Mouse (Mus musculus) urinary bladder, postnatal 25 days (tissue): ENCODE measurements around the gene Rab44.
"Not testable (repeated sequence)": the region's sequence is repeated elsewhere in the genome, so short reads cannot be mapped to it uniquely, and the experiment has no call there.

ENCODE experiments used
- DNase-seq: peaks from one replicate; pipeline ENCODE4 v3.0.0; 2022; ENCODE audit warnings: low spot score

Gene Rab44

DNA sequence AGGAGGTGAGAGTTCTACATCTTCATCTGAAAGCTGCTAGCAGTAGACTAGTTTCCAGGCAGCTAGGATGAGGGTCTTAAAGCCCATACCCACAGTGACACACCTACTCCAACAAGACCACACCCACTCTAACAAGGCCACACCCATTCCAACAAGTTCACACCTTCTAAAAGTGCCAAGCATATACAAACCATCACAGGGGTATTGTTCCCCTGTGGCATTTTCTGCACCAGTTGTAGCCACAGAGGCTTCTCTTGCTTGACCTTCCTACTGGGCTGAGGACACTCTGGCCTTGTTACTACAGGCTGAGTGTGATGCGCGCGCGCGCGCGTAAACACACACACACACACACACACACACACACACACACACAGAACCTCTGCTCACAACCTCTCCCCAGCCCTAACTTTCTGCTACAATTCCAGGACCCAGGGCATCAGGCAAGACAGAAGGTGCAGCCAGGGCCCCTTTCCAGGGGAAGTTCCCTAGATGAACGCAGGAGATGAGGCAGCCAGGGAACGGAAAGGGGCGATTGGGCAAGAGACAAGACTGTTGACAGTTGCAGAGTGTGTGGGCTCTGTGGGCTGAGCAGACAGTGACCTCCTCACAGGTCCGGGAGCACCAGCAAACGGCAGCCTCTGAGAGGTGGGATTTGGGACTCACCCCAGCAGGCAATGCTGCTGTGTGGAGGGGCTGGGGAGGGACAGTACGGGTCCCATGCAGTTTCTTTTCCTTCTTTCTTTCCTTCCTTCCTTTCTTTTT, at the start of gene Rab44:
TSS of gene Rab44 (plus strand) at position 555 of the 762 bp plus-strand sequence.
- no peak for DNase-seq

DNA sequence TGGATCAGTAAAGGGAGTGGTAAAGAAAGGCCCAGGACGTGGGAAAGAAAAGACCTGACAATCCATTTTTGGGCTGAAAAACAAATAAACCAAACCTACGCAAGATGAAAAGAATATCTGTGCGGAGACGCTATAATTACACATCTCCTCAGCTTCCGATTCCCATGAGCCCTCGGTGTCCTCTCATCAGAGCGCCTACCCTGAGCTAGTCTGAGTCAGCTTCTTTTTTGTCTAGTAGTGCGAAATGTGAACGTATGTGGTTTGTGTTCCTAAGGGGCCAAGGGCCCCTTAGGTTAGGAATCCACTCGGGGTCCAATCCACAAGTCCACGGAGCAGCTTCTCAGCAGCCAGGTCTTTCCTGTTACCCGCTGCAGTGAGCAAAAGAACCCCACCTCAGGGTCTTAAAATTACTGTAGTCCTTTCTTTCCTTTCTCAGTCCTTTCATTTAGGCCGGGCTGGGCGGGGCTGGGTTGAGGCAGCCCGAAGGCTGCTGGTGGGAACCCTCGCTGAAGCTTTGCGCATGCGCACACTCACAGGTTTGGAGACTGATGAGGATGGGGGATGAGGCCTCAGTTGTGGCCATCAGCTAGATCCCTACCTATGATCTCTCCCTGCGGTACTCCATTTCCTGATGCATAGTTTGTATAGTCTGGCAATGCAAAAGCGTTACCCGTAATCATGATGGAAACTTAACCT, 48.6 kb upstream of the Rab44 start:
- no peak for DNase-seq

DNA sequence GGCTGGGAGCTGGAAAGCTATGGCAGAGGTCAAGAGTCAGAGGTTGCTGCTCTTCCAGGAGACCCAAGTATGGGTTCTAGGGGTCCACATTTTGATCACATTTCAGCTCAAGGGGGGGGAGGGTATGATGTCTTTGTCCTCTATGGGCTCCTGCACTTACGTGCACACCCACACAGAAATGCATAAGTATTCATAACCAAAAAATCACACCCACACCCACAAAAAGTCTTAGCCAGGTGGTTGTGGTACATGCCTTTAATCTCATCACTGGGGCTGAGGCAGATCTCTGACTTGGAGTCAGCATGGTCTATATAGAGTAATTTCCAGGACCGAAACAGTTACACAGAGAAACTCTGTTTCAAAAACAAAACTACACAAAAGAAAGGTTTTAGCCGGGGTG, 48.0 kb upstream of the Rab44 start:
- DNase-seq: no peak

DNA sequence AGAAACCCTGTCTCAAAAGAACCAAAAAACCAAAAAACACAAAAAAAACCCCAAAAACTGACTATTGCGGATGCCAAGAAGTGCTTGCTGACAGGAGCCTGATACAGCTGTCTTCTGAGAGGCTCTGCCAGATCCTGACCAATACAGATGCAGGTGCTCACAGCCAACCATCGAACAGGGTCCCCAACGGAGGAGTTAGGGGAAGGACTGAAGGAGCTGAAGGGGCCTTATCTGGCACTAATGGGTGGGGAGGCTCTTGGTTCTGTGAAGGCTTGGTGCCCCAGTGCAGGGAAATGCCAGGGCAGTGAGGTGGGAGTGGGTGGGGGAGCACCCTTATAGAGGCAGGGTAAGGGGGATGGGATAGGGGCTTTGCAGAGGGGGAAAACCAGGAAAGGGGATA, 46.5 kb upstream of the Rab44 start:
- DNase-seq: not testable (repeated sequence)

- no peak for DNase-seq
These were observed 46.1 kb upstream of the Rab44 start for GRCm38 (mm10) chr17:29067847-29068246.

GRCm38 (mm10) chr17:29069063-29069462, 44.9 kb upstream of the Rab44 start:
- no peak for DNase-seq

DNA sequence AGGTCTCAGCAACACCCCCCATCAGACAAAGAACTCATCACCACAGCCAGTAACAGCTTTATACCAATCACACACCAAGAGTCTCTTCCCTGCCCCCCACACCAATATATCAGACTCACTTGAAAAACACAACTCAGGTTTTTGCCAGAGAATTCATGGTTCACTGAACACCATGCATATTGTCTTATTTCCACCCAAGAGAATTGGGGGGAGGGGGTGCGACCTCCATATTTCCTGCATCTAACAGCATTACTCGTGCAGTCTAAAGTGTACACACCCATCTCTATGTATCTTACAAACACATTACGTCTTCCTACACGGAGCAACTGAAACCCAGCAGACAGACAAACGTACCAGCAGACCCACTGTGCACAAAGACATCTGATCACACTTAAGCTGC, 42.1 kb upstream of the Rab44 start:
- no peak for DNase-seq

GRCm38 (mm10) chr17:29072701-29073307, 41.1 kb upstream of the Rab44 start:
- no peak for DNase-seq

- no peak for DNase-seq
These were observed 40.6 kb upstream of the Rab44 start for GRCm38 (mm10) chr17:29073313-29073712.

DNA sequence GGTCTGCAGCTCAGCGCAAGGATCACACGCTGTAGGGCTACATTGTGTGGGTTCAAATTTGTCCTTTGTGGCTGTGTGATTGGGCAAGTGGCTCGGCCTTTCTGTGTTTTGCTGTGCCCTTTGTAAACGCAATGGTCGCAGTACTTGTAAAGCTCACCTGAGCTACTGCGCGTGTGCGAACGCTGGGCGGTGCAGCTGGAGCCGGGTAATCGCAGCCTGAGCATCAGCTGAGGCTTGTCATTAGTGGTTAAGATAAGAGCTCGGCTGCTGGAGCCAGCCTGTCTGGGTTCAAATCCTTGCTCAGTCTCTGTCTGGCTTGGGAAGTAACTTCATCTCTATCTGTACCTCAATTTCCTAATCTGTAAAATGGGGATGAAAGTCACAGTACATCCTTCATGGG, 39.9 kb upstream of the Rab44 start:
- DNase-seq: no peak

GRCm38 (mm10) chr17:29076235-29076634, 37.7 kb upstream of the Rab44 start:
- no peak for DNase-seq

GRCm38 (mm10) chr17:29077786-29078509, 36.0 kb upstream of the Rab44 start:
- no peak for DNase-seq

DNA sequence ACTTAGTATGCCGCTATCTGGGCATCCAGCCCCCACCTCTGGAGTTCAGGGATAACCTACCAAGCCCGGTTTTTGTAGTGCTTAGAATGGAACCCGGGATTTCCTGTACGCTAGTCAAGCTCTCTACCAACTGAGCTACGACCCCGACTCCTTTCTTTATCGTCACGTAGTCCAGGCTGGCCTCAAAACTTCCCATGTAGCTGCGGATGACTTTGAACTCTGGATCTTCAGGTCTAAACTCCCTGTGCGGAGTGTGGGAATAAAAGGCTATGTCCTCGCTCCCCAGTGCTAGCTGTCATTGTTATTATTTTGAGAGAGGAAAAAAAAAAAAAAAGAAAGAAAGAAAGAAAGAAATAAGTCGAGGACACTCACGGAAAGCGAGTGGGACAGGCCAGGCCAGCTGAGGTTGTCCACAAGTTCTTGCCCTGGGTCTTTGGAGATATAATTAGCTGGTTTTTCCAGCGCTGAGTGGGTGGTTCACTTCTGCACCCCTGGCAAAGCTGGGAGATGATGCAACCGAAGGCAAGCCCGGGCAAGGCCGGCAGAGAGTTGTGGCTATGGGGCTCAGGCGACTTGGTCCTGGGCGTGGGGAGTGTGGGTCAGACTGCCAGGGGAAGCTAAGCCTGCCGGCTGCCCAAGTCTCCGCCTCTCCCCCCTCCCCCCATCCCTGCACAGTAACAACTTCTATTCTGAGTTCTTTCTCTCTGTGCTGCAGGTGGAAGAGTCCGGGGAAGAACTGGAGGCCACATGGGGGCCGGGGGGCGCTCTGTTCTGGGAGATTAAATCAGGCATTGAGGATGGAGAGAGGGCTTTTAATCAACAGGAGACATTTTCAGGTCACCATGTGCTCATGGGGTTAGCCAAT, 35.2 kb upstream of the Rab44 start:
- DNase-seq: peak; percentile 80

DNA sequence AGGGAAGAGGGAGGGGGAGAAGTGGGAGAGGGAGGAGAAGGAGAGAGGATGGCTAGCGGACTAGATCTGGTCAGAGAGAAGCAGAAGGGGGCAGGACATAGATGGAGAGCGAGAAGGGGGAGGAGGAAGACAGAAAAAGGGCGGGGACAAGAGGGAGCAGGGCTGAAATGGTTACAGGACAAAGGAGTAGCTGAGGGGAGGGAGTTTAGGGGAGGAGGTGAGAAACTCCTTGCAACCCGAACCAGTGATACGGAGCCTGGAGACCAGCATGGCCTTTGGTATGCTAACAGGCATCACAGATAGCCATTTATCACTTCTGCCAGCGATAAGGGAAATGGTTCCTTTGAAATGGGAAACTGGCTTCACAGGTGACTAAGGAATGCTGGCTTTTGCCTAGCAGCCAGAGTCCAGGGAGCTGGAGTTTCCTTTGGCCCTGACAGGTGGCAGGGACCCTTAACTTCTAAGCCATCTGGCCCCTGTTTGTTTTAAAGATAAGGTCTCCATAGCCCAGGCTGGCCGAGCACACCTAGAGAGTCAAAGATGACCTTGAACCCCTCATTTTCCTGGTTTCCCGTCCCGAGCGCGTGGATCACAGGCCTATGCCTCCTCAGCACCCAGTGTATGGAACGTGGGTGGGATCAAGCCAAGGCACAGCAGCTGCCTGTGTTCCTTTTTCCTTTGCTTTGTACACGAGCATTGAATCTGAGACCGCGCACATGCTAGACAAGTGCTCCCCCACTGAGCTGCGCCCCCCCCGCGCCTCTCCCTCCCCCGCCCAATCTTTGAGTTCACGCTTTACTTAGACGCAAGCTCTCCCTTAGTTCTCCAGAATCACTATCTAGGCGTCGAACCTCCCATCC, 33.0 kb upstream of the Rab44 start:
- DNase-seq: no peak

GRCm38 (mm10) chr17:29081618-29082381, 32.1 kb upstream of the Rab44 start:
- DNase-seq: no peak

- no peak for DNase-seq
These were observed 30.4 kb upstream of the Rab44 start for GRCm38 (mm10) chr17:29083586-29083985.

DNA sequence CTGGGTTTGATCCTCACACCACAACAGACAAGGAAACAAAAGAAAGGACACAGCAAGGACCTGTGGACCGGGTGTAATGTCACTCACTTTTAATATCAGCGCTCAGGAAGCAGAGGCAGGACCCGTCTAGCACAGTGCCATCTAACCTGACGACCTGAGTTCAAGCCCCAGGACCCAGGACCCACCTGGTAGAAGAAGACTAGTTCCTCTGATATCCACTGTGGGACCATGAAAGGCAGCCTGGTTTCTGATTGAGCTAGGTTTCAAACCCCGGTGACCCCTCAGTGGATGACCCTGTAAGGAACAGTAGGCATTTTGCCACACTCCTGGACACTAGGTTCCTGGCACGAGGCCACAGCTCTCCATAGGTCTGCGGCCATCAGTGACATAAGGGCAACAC, 29.3 kb upstream of the Rab44 start:
- no peak for DNase-seq

GRCm38 (mm10) chr17:29085266-29085665, 28.7 kb upstream of the Rab44 start:
- no peak for DNase-seq

GRCm38 (mm10) chr17:29086916-29087315, 27.0 kb upstream of the Rab44 start:
- DNase-seq: no peak

DNA sequence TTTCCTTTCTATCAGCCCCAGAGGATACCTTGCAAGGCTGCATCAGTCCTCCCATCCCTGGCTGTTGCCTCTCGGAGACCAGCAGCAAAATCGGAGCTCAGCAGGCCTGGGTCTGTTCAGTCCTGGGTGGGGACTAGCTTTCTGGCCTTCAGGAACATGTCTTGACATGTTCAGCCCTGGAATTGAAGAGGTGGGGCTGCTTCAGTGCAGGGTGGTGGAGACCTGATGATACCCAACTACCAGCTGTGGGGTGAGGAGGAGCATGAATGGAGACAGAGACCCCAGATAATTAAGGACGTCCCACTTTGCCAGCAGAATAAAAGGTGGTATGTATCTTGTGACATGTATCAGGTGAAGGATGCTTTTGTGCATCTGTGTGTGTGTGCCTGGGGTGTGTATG, 23.2 kb upstream of the Rab44 start, which contains the start of gene Cdkn1a:
TSS of gene Cdkn1a (plus strand) at position 201 of the 400 bp plus-strand sequence.
- no peak for DNase-seq
